Mouse (Mus musculus) layer of hippocampus, postnatal 25 days (tissue): ENCODE results near the gene Gm49388. TPM values are rescaled to one million over a fixed set of nuclear protein-coding genes. Genes with fewer than 3 reads are reported as not detected.
"Not testable (repeated sequence)": the region's sequence is repeated elsewhere in the genome, so short reads cannot be mapped to it uniquely, and the experiment has no call there.

Experiments
- DNase-seq, 2 experiments: peaks; one replicate each; pipeline ENCODE4 v3.0.0; 2022; ENCODE audit warnings: mixed read lengths in 2 of 2, low spot score in 1 of 2; ENCODE audit errors: extremely low spot score in 1 of 2
- total RNA-seq, 2 experiments: library from RNA; stranded (reverse); gene quantifications; 2 replicates each; pipeline ENCODE4 v1.2.3; 2021

The Gm49388 gene
- total RNA-seq, 2 experiments from 2014 or later: 3.7 to 5.7 TPM

DNA sequence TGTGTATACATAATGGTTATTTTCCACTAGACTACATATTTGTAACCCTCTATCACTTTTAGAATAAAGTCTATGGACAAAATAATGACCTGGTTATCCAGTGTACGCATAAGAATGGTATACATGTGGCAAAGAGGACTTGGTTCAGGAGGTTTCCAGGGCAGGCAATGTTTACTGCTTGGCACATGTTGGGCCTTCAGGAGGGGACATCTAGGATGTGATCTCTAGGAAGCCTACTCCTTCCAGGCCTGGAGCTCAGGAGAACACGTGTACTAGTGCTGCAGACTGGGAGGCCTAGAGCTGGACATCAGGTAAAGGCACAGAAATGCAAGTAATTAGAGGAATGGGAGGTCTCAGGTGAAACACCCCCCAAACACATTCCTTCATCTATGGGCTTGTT is 50.1 kb downstream of the Gm49388 start:
- no peak for DNase-seq

DNA sequence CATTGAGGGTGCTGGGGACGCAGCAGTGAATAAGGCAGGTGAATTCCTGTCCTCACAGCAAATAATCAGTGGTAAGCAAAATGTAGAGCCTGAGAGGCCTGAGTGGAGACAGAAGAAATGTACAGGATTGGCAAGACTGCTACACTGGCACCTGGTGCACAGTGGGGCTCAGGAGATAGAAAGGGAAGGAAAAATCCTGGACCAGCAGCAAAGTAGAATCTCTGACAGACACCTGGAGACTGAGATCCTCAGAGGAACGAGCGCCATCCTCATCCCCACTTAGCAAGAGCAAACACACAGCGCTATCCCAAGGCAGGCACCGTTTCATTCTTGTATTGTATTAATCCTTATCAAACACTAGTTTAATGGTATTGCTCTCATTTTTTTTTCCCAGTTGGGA is 52.1 kb downstream of the Gm49388 start:
- DNase-seq: no peak

DNA sequence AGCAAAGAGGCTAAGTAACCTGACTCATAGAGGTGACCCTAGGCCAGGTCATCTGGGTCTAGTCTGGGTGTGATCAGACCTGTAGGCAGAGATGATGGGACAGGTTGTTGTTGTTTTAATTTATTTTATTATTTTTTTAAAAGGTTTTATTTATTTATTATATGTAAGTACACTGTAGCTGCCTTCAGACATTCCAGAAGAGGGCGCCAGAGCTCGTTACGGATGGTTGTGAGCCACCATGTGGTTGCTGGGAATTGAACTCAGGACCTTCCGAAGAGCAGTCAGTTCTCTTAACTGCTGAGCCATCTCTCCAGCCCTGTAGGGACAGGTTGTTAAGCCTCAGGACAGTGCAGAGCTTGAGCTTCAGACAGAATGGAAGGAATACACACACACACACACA is 52.5 kb downstream of the Gm49388 start:
- DNase-seq: not testable (repeated sequence)

DNA sequence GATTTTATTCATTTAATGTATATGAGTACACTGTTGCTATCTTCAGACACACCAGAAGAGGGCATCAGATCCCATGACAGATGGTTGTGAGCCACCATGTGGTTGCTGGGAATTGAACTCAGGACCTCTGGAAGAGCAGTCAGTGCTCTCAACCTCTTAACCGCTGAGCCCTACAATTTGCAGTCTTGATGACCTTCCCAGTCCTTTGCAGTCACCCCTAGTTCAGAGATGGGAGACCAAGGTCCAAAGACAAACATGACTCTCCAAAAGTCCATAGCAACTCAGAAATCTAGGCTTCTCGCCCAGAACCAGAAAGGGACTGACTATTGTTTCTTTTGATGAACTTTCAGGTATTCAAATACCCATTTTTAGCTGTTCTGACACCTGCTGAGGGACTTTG is 54.6 kb downstream of the Gm49388 start:
- not testable (repeated sequence) for DNase-seq

DNA sequence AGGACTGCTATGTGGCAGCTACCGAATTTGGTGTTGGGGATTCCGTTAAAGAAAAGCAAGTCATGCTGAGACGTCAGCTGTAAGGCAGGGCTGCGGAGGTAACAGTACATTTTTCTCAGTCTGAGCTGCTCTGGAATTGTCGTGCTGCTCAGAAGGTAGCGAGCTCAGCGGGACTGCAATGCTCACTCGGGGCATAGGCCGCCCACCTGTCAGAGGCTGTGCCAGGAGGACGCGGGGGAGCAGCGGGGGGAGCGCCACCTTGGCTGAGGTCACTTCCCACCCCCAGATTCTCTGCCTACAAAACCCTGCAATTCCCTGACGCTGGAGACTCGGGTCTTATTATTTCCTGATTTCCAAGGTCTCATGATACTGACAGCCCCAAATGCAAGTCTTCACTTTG is 55.5 kb downstream of the Gm49388 start:
- peak in 1 of 2 experiments; percentile 38 for DNase-seq

DNA sequence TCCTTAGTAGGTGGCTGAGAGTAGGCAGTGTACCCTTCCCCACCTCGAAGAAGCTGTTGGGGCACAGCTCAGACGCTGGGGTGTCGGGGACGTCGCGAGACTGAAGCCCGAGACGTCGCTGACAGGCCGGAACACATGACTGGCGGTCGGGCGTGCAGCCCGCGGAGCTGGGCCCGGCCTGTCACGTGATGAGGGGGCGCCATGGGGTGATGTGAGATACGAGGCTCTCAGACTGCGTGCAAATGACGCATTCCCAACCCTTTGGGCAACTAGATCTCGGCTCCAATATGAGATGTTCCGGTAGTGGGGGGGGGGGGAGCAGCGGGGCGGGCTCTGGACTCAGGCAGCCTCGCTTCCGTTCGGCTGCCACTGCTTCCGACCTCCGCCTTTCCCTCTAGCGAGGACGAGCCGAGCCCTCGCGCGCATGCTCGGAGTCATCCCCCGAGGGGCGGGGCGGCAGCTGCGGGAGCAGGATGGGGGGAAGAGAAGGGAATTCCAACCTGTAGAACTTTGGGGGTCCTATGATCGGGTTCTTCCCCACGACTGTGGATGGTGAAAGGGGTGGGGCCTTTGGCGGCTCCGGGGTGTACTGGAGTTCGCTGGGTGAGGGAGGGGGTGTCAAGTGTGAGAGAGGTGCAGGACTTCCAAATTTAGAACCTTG is 56.1 kb downstream of the Gm49388 start:
- DNase-seq: peak; percentile 82 to 88

DNA sequence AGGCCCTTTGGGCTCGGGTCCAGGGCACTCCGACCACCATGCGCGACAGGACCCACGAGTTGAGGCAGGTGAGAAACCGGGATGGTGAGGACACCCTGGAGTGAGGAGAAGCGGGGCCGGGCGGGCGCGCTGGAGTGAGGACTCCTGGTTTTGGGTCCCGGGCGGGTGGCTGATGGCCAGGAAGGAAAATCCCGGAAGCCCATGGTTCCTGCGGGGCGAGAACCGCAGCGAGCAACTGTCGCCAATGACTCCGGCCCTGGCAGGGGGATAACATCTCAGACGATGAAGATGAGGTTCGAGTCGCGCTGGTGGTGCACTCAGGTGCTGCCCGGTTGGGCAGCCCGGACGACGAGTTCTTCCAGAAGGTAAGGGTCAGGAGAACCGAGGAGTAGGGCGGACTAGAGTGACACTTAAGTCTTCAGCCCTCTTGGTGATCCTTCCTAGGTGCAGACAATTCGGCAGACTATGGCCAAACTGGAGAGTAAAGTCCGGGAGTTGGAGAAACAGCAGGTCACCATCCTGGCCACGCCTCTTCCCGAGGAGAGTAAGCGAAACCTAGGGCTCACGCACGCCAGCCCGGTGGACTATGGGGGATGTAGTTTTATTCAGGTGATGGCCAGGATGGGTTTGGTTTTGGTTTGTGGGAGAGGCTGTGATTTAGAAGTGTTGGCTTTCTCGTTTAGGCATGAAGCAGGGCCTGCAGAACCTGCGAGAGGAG is 56.8 kb downstream of the Gm49388 start:
- peak; percentile 39 to 59 for DNase-seq

DNA sequence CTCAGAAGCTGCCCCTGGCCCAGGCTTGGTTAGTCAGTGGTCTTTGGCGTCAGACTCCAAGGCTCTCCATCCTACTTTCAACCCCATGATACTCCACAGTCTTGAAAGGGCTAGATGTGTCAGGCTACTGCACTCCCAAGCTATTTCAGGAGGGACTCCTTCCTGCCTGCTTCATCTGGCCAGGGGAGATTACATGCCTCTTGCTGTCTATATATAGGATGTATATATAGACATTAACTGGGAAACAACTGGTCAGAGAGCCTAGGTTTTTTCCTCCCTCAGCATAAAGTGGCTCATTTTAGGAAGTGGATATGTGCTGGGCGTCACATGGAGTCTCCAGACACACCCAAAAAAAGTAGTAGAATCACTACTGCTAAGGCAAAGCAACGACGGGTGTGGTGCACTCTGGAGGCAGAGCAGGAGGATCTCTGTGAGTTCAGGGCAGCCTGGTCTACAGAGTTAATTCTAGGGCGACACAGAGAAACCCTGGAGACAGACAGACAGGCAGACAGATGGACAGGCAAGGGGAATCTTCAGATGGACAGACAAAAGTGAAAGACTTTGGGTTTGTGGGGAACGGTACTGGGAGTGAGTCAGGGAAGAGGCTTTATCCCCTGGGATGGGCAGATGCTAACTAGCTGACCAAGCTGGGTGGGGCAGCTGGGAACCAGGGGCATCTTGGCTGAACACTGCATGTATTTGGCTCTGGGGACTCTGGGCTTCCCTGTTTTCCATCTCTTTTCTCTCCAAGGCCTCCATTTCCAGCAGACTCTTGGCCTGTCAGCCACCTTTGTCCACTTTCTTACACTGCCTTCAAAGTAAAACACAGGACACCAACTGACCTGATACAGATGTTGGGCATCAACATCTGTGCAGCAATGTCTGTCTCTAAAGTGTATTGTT is 64.8 kb downstream of the Gm49388 start:
- DNase-seq: no peak

DNA sequence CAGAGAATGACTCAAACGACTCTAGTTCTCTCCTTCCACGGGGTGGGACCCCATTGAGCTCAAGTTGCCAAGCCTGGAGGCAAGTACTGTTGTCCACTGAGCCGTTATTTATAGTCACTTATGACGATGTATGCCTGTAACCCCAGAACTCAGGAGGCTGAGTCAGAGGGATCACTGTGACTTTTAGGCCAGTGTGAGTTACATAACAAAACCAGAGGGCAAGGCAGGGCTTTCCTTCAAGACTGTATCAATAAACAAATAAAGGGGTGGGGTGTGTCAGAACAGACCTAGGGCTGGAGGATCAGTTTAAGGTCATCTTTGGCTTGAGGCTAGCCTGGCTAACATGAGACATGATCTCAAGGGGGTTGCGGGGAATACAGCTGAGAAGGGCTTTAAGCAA is 65.5 kb downstream of the Gm49388 start:
- no peak for DNase-seq

Other genes with a start within 250 kb of the Gm49388 start
- gene Tmem265, start 224.2 kb upstream of the Gm49388 start, total RNA-seq: 1 to 10 TPM in 1 of 2 experiments, not detected in 1; 1.8 TPM
- 10 to 100 TPM; 77.2 to 82.3 TPM for gene Phkg2, start 212.3 kb upstream of the Gm49388 start, total RNA-seq
- gene Ccdc189, start 197.0 kb upstream of the Gm49388 start, total RNA-seq: 10 to 100 TPM in 1 of 2 experiments, 1 to 10 TPM in 1; 10.0 to 11.1 TPM
- 10 to 100 TPM; 67.2 to 80.8 TPM for gene Rnf40, start 196.8 kb upstream of the Gm49388 start, total RNA-seq
- 10 to 100 TPM; 21.3 to 23.3 TPM for gene Zfp629, start 169.8 kb upstream of the Gm49388 start, total RNA-seq
- gene Bcl7c, start 76.7 kb upstream of the Gm49388 start, total RNA-seq: 10 to 100 TPM; 24.0 to 25.7 TPM
- gene Ctf1, start 72.9 kb upstream of the Gm49388 start, total RNA-seq: 1 to 10 TPM; 2.4 TPM
- not detected for gene Ctf2, start 53.4 kb upstream of the Gm49388 start, total RNA-seq
- 10 to 100 TPM; 63.4 to 66.7 TPM for gene Fbxl19, start 41.1 kb upstream of the Gm49388 start, total RNA-seq
- 10 to 100 TPM; 28.7 to 33.2 TPM for gene Orai3, start 15.8 kb upstream of the Gm49388 start, total RNA-seq
- 10 to 100 TPM; 35.1 to 50.0 TPM for gene Setd1a, start 8.9 kb upstream of the Gm49388 start, total RNA-seq
- gene Hsd3b7, start 15.0 kb downstream of the Gm49388 start, total RNA-seq: 1 to 10 TPM; 4.5 to 5.3 TPM
- gene Stx4a, start 38.7 kb downstream of the Gm49388 start, total RNA-seq: 10 to 100 TPM; 59.9 to 62.5 TPM
- gene Stx1b, start 38.9 kb downstream of the Gm49388 start, total RNA-seq: 100 to 1,000 TPM; 329 to 362 TPM
- gene Zfp646, start 90.6 kb downstream of the Gm49388 start, total RNA-seq: 10 to 100 TPM; 30.8 to 31.3 TPM
- 10 to 100 TPM; 20.4 to 25.8 TPM for gene Zfp668, start 91.2 kb downstream of the Gm49388 start, total RNA-seq
- gene Prss53, start 105.4 kb downstream of the Gm49388 start, total RNA-seq: 1 to 10 TPM; 1.9 to 2.6 TPM
- not detected for gene Gm21974, start 109.8 kb downstream of the Gm49388 start, total RNA-seq
- 10 to 100 TPM; 21.6 to 30.4 TPM for gene Vkorc1, start 110.0 kb downstream of the Gm49388 start, total RNA-seq
- gene Bckdk, start 118.5 kb downstream of the Gm49388 start, total RNA-seq: 10 to 100 TPM; 41.4 to 51.6 TPM
- 10 to 100 TPM; 27.8 to 33.9 TPM for gene Kat8, start 126.9 kb downstream of the Gm49388 start, total RNA-seq
- gene Prss8, start 144.5 kb downstream of the Gm49388 start, total RNA-seq: under 1 TPM; 0.35 to 0.52 TPM
- gene Prss36, start 161.1 kb downstream of the Gm49388 start, total RNA-seq: 10 to 100 TPM; 10.6 to 13.5 TPM
- gene Fus, start 181.8 kb downstream of the Gm49388 start, total RNA-seq: 100 to 1,000 TPM; 270 to 376 TPM
- 1 to 10 TPM; 1.4 to 3.4 TPM for gene Pycard, start 208.3 kb downstream of the Gm49388 start, total RNA-seq
- gene Trim72, start 218.3 kb downstream of the Gm49388 start, total RNA-seq: under 1 TPM; 0.21 to 0.25 TPM